Mouse (Mus musculus) MN1 (cell line): Measurements from ENCODE around the gene Mid1.
"Not testable (repeated sequence)": the region's sequence is repeated elsewhere in the genome, so short reads cannot be mapped to it uniquely, and the experiment has no call there.

Experiments
- DNase-seq: peaks from one replicate; pipeline ENCODE4 v3.0.0-alpha.2; 2016; ENCODE audit warnings: low spot score

Mid1 gene

DNA sequence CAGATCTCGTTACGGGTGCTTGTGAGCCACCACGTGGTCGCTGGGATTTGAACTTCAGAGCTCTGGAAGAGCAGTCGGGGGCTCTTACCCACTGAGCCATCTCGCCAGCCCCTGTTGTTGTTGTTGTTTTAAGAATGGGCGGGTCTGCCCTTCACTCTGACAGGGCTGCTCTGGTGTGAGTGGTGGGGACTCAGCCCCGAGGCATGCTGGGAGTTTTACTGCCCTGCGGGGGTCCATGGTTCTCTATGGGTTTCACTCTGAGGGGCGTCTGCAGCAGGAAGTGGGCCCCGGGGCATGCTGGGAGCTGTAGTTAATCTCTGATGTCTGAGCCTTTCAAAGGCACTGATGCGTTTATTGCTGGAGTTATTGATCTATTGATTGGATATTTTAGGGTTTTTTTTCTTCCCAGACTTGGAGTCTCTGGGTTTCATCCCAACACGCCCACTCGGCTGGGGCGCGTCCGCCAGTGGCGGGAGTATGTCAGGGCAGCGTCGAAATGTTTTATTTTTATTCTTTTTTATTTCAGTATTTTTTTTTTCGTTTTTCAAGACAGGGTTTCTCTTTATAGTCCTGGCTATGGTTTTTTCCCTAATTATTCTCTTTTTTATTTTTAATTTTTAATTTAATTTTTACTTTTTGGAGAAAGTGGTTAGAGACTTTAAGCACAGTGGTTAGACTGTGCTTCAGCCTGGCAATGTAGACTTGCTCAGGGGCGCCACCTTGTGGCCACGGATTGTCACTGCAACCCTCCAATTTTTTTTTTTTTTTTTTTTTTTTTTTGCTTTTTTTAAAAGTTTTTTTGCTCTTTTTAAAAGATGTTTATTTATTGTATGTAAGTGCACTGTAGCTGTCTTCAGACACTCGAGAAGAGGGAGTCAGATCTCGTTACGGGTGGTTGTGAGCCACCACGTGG is 332.6 kb downstream of the Mid1 start:
- DNase-seq = peak; percentile 56

GRCm38 (mm10) chrX:170018571-170019218 is 333.7 kb downstream of the Mid1 start:
- peak; percentile 63 for DNase-seq

DNA sequence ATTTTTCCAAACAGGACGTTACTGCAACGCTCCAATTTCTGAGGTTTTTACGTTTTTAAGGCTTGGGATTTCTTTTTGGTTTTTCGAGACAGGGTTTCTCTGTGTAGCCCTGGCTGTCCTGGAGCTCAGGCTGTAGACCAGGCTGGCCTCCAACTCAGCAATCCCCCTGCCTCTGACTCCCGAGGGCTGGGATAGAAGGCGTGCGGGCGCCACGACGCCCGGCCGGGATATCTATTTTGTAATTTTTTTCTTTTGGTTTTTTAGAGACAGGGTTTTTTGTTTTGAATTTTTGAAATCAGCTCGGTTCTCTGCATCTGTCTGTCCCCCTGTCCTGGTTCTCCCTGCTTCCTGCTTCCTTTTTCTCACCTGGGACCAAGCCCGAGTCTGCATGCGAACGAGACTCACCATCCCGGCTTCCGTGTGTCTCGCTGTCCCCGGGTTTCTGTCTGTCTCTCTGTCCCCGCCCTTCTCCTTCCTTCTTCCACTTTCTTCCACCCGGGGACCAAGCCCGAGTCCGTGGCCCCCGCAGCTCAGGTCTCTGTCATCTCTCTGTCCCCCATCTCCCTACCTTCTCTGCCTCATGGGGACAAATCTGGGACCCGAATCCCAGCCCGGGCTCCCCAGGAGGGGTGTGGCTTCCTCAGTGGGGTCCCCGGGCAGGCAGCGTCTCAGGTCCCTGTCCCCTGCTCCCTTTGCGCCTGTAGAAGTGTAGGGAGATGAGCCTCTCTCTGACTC is 334.4 kb downstream of the Mid1 start:
- peak; percentile 34 for DNase-seq

GRCm38 (mm10) chrX:170019954-170020689 is 335.1 kb downstream of the Mid1 start:
- peak; percentile 75 for DNase-seq

GRCm38 (mm10) chrX:170020690-170021050 is 335.7 kb downstream of the Mid1 start:
- DNase-seq = peak; percentile 86

DNA sequence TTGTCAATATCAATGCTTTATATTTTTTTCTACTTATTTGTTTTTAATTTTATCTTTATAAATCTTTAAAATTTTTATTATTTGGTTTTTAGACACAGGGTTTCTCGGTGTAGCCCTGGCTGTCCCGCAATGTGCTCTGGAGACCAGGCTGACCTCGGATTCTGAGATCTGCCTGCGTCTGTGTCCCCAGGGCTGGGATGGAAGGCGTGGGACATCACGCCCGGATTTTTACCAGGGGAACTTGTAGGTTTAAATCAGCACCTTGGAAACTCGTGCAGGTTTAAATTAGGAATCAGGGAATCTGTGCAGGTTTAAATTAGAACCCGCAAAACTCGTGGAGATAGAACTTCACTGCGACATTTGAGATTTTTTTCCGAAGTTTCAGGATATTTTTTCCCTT is 336.2 kb downstream of the Mid1 start:
- not testable (repeated sequence) for DNase-seq

- DNase-seq = peak; percentile 90
Measured at GRCm38 (mm10) chrX:170021750-170022461, 336.9 kb downstream of the Mid1 start.
